Comparison of ENCODE assay signal across 15 mouse cellular contexts in the genomic region with DNA sequence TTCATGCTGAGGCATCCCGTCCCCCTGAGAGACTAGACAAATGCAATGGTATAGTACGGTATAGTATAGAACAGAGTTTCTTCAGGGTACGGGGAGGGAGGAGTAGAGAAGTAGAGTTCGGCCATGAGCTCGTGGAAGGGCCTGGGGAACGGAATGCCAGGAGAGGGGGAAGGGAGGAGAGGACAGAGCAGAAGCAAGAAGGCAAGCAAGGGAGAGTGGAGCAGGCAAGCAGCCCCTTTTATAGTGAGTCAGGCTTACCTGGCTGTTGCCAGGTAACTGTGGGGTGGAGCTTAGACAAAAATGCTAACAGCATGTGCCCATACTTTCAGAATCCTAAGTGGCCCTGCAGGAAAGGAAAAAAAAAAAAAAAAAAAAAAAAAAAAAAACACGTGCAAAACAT.
A peak's percentile ranks its signal among the peaks of the same experiment; 100 is the strongest.
DNase-seq lines count a peak whose midpoint lies in the region; ATAC-seq and TF ChIP-seq lines count a peak whose summit lies in the region.
"Had no signal": no experiment of that assay in that cellular context is flagged by ENCODE, and none has a peak within 500 bp of the region (broad histone marks: within the 10 kb centered on the region; RNA-seq: fewer than 3 reads in every experiment).

No protein-coding gene starts in this region.

- H3K36me3 ChIP-seq in heart, adult 2 months (ENCODE audit: control insufficient read depth, insufficient read depth, low read length), result no peaks in the 10 kb centered on the region
- no peaks in the 10 kb centered on the region for H3K36me3 ChIP-seq in lung, embryonic 15.5 days
- H3K36me3 ChIP-seq in embryonic facial prominence, embryonic 15.5 days, result no peaks in the 10 kb centered on the region
- no peaks in the 10 kb centered on the region for H3K36me3 ChIP-seq in limb, embryonic 14.5 days (ENCODE audit: control insufficient read depth, insufficient read depth, low read length)
- H3K36me3 ChIP-seq: G1E; heart, embryonic 10.5 days had no signal

- H3K9ac ChIP-seq in heart, adult 2 months (ENCODE audit: low read depth, low read length), result no peak overlapping the region
- no peak overlapping the region for H3K9ac ChIP-seq in lung, embryonic 15.5 days
- no peak overlapping the region for H3K9ac ChIP-seq in embryonic facial prominence, embryonic 15.5 days
- peak overlapping the region; percentile 22; the same call in 1 of the 2 replicates for H3K9ac ChIP-seq in limb, embryonic 14.5 days (ENCODE audit: low read depth, low read length, severe bottlenecking)

- peak overlapping the region; percentile 44 for H3K4me2 ChIP-seq in lung, embryonic 15.5 days
- H3K4me2 ChIP-seq in embryonic facial prominence, embryonic 15.5 days (replicated peaks), result peak overlapping the region; percentile 9; the same call in 1 of the 2 replicates
- peak overlapping the region; percentile 31; the same call in 1 of the 2 replicates for H3K4me2 ChIP-seq in limb, embryonic 14.5 days (replicated peaks; ENCODE audit: low read depth, low read length, severe bottlenecking)
- H3K4me2 ChIP-seq: liver, embryonic 11.5 days had no signal

- no peak for DNase-seq in heart, adult 2 months
- no peak for DNase-seq in heart, postnatal 36 days
- DNase-seq in lung, adult 2 months, result no peak
- no peak for DNase-seq in limb, embryonic 14.5 days (ENCODE audit: low spot score)
- DNase-seq in adipocyte (ENCODE audit: low spot score), result no peak
- no peak for DNase-seq in frontal cortex, postnatal 14 days (ENCODE audit: low spot score in 2 of 2)
- DNase-seq: B cell, adult 2 months; cerebellum, postnatal 25 days; thymus, postnatal 25 days had no signal

- H3K4me3 ChIP-seq in heart, adult 2 months, result no peak overlapping the region
- no peak overlapping the region for H3K4me3 ChIP-seq in lung, embryonic 15.5 days
- no peak overlapping the region for H3K4me3 ChIP-seq in lung, adult 2 months (replicated peaks; ENCODE audit: extremely low read depth, low read depth, low read length)
- no peak overlapping the region for H3K4me3 ChIP-seq in embryonic facial prominence, embryonic 15.5 days (replicated peaks)
- H3K4me3 ChIP-seq in limb, embryonic 14.5 days (replicated peaks; ENCODE audit: low read length), result no peak overlapping the region
- H3K4me3 ChIP-seq: heart, embryonic 10.5 days had no signal

- peak overlapping the region; percentile 60; the same call in 1 of the 2 replicates for H3K27ac ChIP-seq in heart, adult 2 months
- no peak overlapping the region for H3K27ac ChIP-seq in lung, embryonic 15.5 days
- H3K27ac ChIP-seq in embryonic facial prominence, embryonic 15.5 days (replicated peaks), result no peak overlapping the region
- peak overlapping the region; percentile 48 for H3K27ac ChIP-seq in limb, embryonic 14.5 days (replicated peaks; ENCODE audit: low read depth, low read length)

- H3K79me2 ChIP-seq in heart, adult 2 months (replicated peaks; ENCODE audit: control insufficient read depth, insufficient read depth, low read length), result no peaks in the 10 kb centered on the region

- H3K9me3 ChIP-seq in lung, embryonic 15.5 days, result no peaks in the 10 kb centered on the region
- H3K9me3 ChIP-seq in embryonic facial prominence, embryonic 15.5 days (replicated peaks), result no peaks in the 10 kb centered on the region
- no peaks in the 10 kb centered on the region for H3K9me3 ChIP-seq in limb, embryonic 14.5 days (ENCODE audit: control insufficient read depth, low read length)
- H3K9me3 ChIP-seq: heart, embryonic 10.5 days had no signal

- TF ChIP-seq EP300 in heart, adult 2 months (IDR thresholded peaks at IDR 0.05; ENCODE audit: insufficient read depth, low read depth, low read length), result no peak

- no peak for TF ChIP-seq CTCF in heart, adult 2 months (IDR thresholded peaks at IDR 0.05)
- no peak for TF ChIP-seq CTCF in lung, adult 2 months (IDR thresholded peaks at IDR 0.05; ENCODE audit: insufficient read depth, low read length)

- intact Hi-C loops in heart, adult 2 months (cut with DNase I), result no loop called here
- intact Hi-C loops in heart, postnatal 36 days (cut with DNase I), result no loop called here

- H3K4me1 ChIP-seq in heart, adult 2 months (ENCODE audit: control insufficient read depth, insufficient read depth, low read length), result peaks cover 2% of the 10 kb centered on the region
- H3K4me1 ChIP-seq in lung, embryonic 15.5 days, result no peaks in the 10 kb centered on the region
- H3K4me1 ChIP-seq in lung, adult 2 months (ENCODE audit: control insufficient read depth, insufficient read depth, low read length), result no peaks in the 10 kb centered on the region
- H3K4me1 ChIP-seq in embryonic facial prominence, embryonic 15.5 days, result peaks cover 33% of the 10 kb centered on the region
- H3K4me1 ChIP-seq in limb, embryonic 14.5 days (ENCODE audit: control insufficient read depth, insufficient read depth, low read length), result peaks cover 25% of the 10 kb centered on the region

- ATAC-seq in lung, embryonic 15.5 days (ENCODE audit: borderline replicate concordance, extremely low read depth, low FRiP score, low TSS enrichment), result peak; percentile 64
- no peak for ATAC-seq in embryonic facial prominence, embryonic 15.5 days (ENCODE audit: insufficient number of reproducible peaks, low FRiP score, low TSS enrichment, low read depth)
- no peak for ATAC-seq in limb, embryonic 14.5 days (ENCODE audit: low FRiP score, low read depth)
- ATAC-seq: inflammation-experienced regulatory T-cells, adult 6 months had no signal

- no peak for TF ChIP-seq POLR2A in heart, adult 2 months (IDR thresholded peaks at IDR 0.05; ENCODE audit: insufficient read depth, low read depth, low read length)
- no peak for TF ChIP-seq POLR2A in lung, adult 2 months (IDR thresholded peaks at IDR 0.05; ENCODE audit: borderline replicate concordance, extremely low read depth, low read depth, low read length)
- no peak for TF ChIP-seq POLR2A in limb, embryonic 14.5 days (IDR thresholded peaks at IDR 0.05; ENCODE audit: borderline replicate concordance, extremely low read depth, insufficient read depth, insufficient read length)

- WGBS in heart, adult 2 months, result 68% methylated on average over 7 of the region's 7 CpGs
- 47% methylated on average over 7 of the region's 7 CpGs for WGBS in lung, embryonic 15.5 days
- 53% methylated on average over 7 of the region's 7 CpGs for WGBS in lung, adult 2 months
- WGBS in embryonic facial prominence, embryonic 15.5 days, result 38% methylated on average over 7 of the region's 7 CpGs
- WGBS in limb, embryonic 14.5 days, result 42% methylated on average over 7 of the region's 7 CpGs

- H3K27me3 ChIP-seq in heart, adult 2 months (ENCODE audit: control insufficient read depth, insufficient read depth, low read length), result no peaks in the 10 kb centered on the region
- H3K27me3 ChIP-seq in lung, embryonic 15.5 days, result no peaks in the 10 kb centered on the region
- H3K27me3 ChIP-seq in embryonic facial prominence, embryonic 15.5 days, result no peaks in the 10 kb centered on the region
- H3K27me3 ChIP-seq in limb, embryonic 14.5 days (ENCODE audit: control insufficient read depth, insufficient read depth, low read length), result no peaks in the 10 kb centered on the region

Comparison
In these comparisons a context has a peak if more than half of its experiments do, and no peak if none do; other contexts are left out.
1. H3K27ac ChIP-seq: peak in heart, adult 2 months (single experiment) and limb, embryonic 14.5 days (single experiment); none in lung, embryonic 15.5 days (single experiment) and embryonic facial prominence, embryonic 15.5 days (single experiment).
2. Peak in every context shown above with its lines, with median percentiles within 50 percentile points of each other: H3K4me2 ChIP-seq.